Comparison of ENCODE assay signal across 10 mouse cellular contexts in the genomic region with DNA sequence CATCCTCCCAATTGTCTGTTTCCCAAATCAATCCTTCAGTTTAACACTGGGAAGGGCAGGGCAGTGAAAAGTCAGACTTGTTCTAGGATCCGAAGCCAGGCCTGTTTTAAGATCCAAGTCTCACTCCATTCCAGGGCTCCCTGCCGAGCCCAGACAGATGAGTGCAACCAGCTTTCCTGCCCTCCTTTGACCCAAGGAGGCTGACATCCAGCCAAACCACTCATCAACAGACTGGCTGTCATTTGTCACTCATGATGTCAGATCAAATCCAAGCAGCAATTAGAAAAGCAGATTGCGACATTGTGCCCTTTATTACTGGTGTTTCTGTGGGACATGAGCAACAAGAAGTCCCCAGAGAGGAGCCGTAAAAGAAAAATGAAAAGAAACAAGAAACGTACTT.
A peak's percentile ranks its signal among the peaks of the same experiment; 100 is the strongest.
DNase-seq lines count a peak whose midpoint lies in the region; ATAC-seq and TF ChIP-seq lines count a peak whose summit lies in the region.
"Had no signal": no experiment of that assay in that cellular context is flagged by ENCODE, and none has a peak within 500 bp of the region (broad histone marks: within the 10 kb centered on the region; RNA-seq: fewer than 3 reads in every experiment).

No protein-coding gene starts in this region.

- no peak overlapping the region for H3K4me3 ChIP-seq in lung, embryonic 14.5 days (ENCODE audit: low read depth, low read length)
- H3K4me3 ChIP-seq in midbrain, embryonic 16.5 days (ENCODE audit: low read depth, low read length): no peak overlapping the region
- H3K4me3 ChIP-seq: myocyte had no signal

- no peaks in the 10 kb centered on the region for H3K27me3 ChIP-seq in lung, embryonic 14.5 days (ENCODE audit: insufficient read depth, low read length)
- no peaks in the 10 kb centered on the region; the same call in 1 of the 2 replicates for H3K27me3 ChIP-seq in midbrain, embryonic 16.5 days (ENCODE audit: control insufficient read depth, insufficient read depth, low read depth, low read length)

- no peaks in the 10 kb centered on the region for H3K4me1 ChIP-seq in lung, embryonic 14.5 days (ENCODE audit: insufficient read depth)
- H3K4me1 ChIP-seq in midbrain, embryonic 16.5 days (ENCODE audit: control insufficient read depth, insufficient read depth, low read length): no peaks in the 10 kb centered on the region

- H3K36me3 ChIP-seq in lung, embryonic 14.5 days (ENCODE audit: insufficient read depth): no peaks in the 10 kb centered on the region
- H3K36me3 ChIP-seq in midbrain, embryonic 16.5 days (ENCODE audit: control insufficient read depth, insufficient read depth, low read length): no peaks in the 10 kb centered on the region

- H3K9me3 ChIP-seq in lung, embryonic 14.5 days (ENCODE audit: low read depth, low read length): no peaks in the 10 kb centered on the region
- no peaks in the 10 kb centered on the region for H3K9me3 ChIP-seq in midbrain, embryonic 16.5 days (replicated peaks; ENCODE audit: control insufficient read depth, low read length, poor library complexity, severe bottlenecking)

- no peak overlapping the region for H3K9ac ChIP-seq in lung, embryonic 14.5 days
- no peak overlapping the region for H3K9ac ChIP-seq in midbrain, embryonic 16.5 days (ENCODE audit: low read depth, low read length)

- WGBS in lung, embryonic 14.5 days: 54% methylated on average over 5 of the region's 5 CpGs
- WGBS in midbrain, embryonic 16.5 days: 66% methylated on average over 5 of the region's 5 CpGs

- H3K27ac ChIP-seq in lung, embryonic 14.5 days (ENCODE audit: low read depth): no peak overlapping the region
- no peak overlapping the region for H3K27ac ChIP-seq in midbrain, embryonic 16.5 days (ENCODE audit: low read length)

- H3K4me2 ChIP-seq in lung, embryonic 14.5 days: no peak overlapping the region
- no peak overlapping the region for H3K4me2 ChIP-seq in midbrain, embryonic 16.5 days (ENCODE audit: low read length)

- DNase-seq in embryo, embryonic 11 days: peak; percentile 12
- DNase-seq in embryo, embryonic 9.5 days (ENCODE audit: extremely low spot score): no peak
- DNase-seq in adrenal gland, postnatal 10 days: peak; percentile 75
- DNase-seq in heart, adult 9 months (ENCODE audit: low spot score in 2 of 2): peak; percentile 70 to 84
- DNase-seq in lung, embryonic 14.5 days: peak; percentile 23
- no peak for DNase-seq in frontal cortex, postnatal 10 days (ENCODE audit: low spot score in 2 of 2)
- no peak for DNase-seq in cerebellum, adult 11-12 months
- DNase-seq: B cell, adult 2 months had no signal

- no peak for ATAC-seq in lung, embryonic 14.5 days (ENCODE audit: insufficient read depth)
- no peak for ATAC-seq in midbrain, embryonic 16.5 days

- no peak for TF ChIP-seq CTCF in lung, embryonic 14.5 days (IDR thresholded peaks at IDR 0.05; ENCODE audit: low read depth)

Comparison
In these comparisons a context has a peak if more than half of its experiments do, and no peak if none do; other contexts are left out.
1. DNase-seq: peak in embryo, embryonic 11 days (single experiment), adrenal gland, postnatal 10 days (single experiment), heart, adult 9 months (2 of 2) and lung, embryonic 14.5 days (single experiment); none in embryo, embryonic 9.5 days (single experiment), frontal cortex, postnatal 10 days (0 of 2) and cerebellum, adult 11-12 months (single experiment).